Mouse (Mus musculus) stomach, postnatal 0 days (tissue): ENCODE measurements around the gene Col18a1. TPM values are rescaled to one million over a fixed set of nuclear protein-coding genes. Genes with fewer than 3 reads are reported as not detected.

ENCODE experiments used
- ATAC-seq: fragments of 200-750 bp; cut with Nextera tagmentation; 2 replicates; pipeline ENCODE4 v1.8.0; 2017; ENCODE audit not compliant: low FRiP score, low TSS enrichment
- DNase-seq: peaks from one replicate; pipeline ENCODE4 v3.0.0-alpha.2; 2016; ENCODE audit warnings: low spot score
- H3K27ac ChIP-seq: fragments of 300-500 bp; sonication (generic); replicated peaks from 2 replicates; pipeline ENCODE4 v1.5.1; 2014; ENCODE audit warnings: mild to moderate bottlenecking, control low read depth
- H3K27me3 ChIP-seq: fragments of 300-500 bp; sonication (generic); 2 replicates; pipeline ENCODE4 v1.6.1; 2014; ENCODE audit warnings: low read length; ENCODE audit not compliant: control insufficient read depth, insufficient read depth
- H3K36me3 ChIP-seq: fragments of 300-500 bp; sonication (generic); 2 replicates; pipeline ENCODE4 v1.6.1; 2014; ENCODE audit warnings: low read length, mixed read lengths; ENCODE audit not compliant: control insufficient read depth, insufficient read depth
- H3K4me1 ChIP-seq: fragments of 300-500 bp; sonication (generic); replicated peaks from 2 replicates; pipeline ENCODE4 v1.6.1; 2014; ENCODE audit warnings: antibody characterized with exemption; ENCODE audit not compliant: control insufficient read depth, insufficient read depth
- H3K4me2 ChIP-seq: fragments of 300-500 bp; sonication (generic); replicated peaks from 2 replicates; pipeline ENCODE4 v1.6.1; 2014; ENCODE audit warnings: low read depth, mild to moderate bottlenecking, control low read depth, moderate library complexity
- H3K4me3 ChIP-seq: fragments of 300-500 bp; sonication (generic); 2 replicates; pipeline ENCODE4 v1.5.1; 2014; ENCODE audit warnings: low read depth, low read length, control low read depth
- H3K9ac ChIP-seq: fragments of 300-500 bp; sonication (generic); 2 replicates; pipeline ENCODE4 v1.6.1; 2014; ENCODE audit warnings: mild to moderate bottlenecking, low read length, control low read depth, mixed read lengths
- H3K9me3 ChIP-seq: fragments of 300-500 bp; sonication (generic); 2 replicates; pipeline ENCODE4 v1.6.1; 2016; ENCODE audit warnings: low read length; ENCODE audit not compliant: control insufficient read depth
- CTCF ChIP-seq: IDR thresholded peaks from 2 replicates; pipeline ENCODE4 v1.5.1; 2016; ENCODE audit warnings: antibody characterized with exemption, low read depth, mild to moderate bottlenecking, moderate library complexity
- EP300 ChIP-seq: optimal IDR thresholded peaks from 2 replicates; pipeline ENCODE3; 2016; ENCODE audit warnings: antibody characterized with exemption
- WGBS: fragments of 180-500 bp; shearing (Covaris S2); extraction: QIAGEN DNeasy Blood & Tissue Kit; methylation state at CpG from one replicate; pipeline ENCODE4 v1.1.7; 2014; 5-methylcytosine and 5-hydroxymethylcytosine counted together
- polyA plus RNA-seq: library from polyadenylated mRNA; unstranded; fragments of >200 nt; fragmentation: Nextera tagmentation; extraction: Ambion mirVana; gene quantifications from 2 replicates; pipeline ENCODE4 v1.2.1, GENCODE M21; 2015

Gene Col18a1
- polyA plus RNA-seq, 1 experiment from 2014 or later = 26.3 TPM

DNA sequence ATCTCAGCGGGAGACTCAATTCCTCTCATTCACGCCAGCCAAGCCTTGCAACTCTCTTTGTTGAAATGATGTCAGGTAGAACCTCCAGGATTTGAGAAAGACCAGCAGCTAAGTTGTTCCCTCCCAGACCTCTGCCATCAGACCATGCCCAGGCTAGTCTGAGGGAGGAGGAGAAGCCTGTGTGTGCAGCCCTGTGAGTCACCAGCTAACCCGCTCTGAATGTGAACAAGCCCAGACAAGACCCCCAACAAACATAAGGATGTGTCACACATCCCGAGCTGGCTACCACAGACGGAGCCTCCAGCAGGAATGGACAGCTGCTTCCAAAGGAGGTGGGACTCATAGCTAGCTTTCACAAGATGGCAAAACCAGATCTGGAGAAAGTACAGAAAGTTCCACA is 35.6 kb upstream of the Col18a1 start:
- no peak for TF ChIP-seq CTCF
- no peak for TF ChIP-seq EP300
- Histone ChIP-seq H3K9me3 (no peaks in the 10 kb centered on the region), H3K36me3 (no peaks in the 10 kb centered on the region), H3K27ac (no peak overlapping the region), H3K4me1 (peaks cover 2% of the 10 kb centered on the region; the same call in 1 of the 2 replicates), H3K4me3 (no peak overlapping the region), H3K4me2 (no peak overlapping the region), H3K9ac (no peak overlapping the region), H3K27me3 (no peaks in the 10 kb centered on the region)
- ATAC-seq (peak; percentile 56; the same call in 1 of the 2 replicates), DNase-seq (no peak)
- WGBS = 45% methylated on average over 5 of the region's 5 CpGs

- ATAC-seq (no peak), DNase-seq (no peak)
- H3K9me3 ChIP-seq = no peaks in the 10 kb centered on the region
- no peaks in the 10 kb centered on the region for H3K27me3 ChIP-seq
- 73% methylated on average over 9 of the region's 9 CpGs for WGBS
- no peak overlapping the region for H3K27ac ChIP-seq
- TF ChIP-seq EP300 (no peak), CTCF (no peak)
- H3K36me3 ChIP-seq = no peaks in the 10 kb centered on the region
- no peaks in the 10 kb centered on the region for H3K4me1 ChIP-seq
- H3K9ac ChIP-seq = no peak overlapping the region
- no peak overlapping the region for H3K4me3 ChIP-seq
- H3K4me2 ChIP-seq = no peak overlapping the region
Measured at GRCm38 (mm10) chr10:77200295-77200694, 33.9 kb upstream of the Col18a1 start.

GRCm38 (mm10) chr10:77199229-77199628 is 32.9 kb upstream of the Col18a1 start:
- no peak overlapping the region for H3K4me3 ChIP-seq
- H3K36me3 ChIP-seq = no peaks in the 10 kb centered on the region
- DNase-seq (no peak), ATAC-seq (no peak)
- H3K27ac ChIP-seq = no peak overlapping the region
- TF ChIP-seq CTCF (no peak), EP300 (no peak)
- no peak overlapping the region for H3K4me2 ChIP-seq
- H3K4me1 ChIP-seq = no peaks in the 10 kb centered on the region
- WGBS = 80% methylated on average over 2 of the region's 2 CpGs
- no peaks in the 10 kb centered on the region for H3K9me3 ChIP-seq
- H3K27me3 ChIP-seq = no peaks in the 10 kb centered on the region
- no peak overlapping the region for H3K9ac ChIP-seq

DNA sequence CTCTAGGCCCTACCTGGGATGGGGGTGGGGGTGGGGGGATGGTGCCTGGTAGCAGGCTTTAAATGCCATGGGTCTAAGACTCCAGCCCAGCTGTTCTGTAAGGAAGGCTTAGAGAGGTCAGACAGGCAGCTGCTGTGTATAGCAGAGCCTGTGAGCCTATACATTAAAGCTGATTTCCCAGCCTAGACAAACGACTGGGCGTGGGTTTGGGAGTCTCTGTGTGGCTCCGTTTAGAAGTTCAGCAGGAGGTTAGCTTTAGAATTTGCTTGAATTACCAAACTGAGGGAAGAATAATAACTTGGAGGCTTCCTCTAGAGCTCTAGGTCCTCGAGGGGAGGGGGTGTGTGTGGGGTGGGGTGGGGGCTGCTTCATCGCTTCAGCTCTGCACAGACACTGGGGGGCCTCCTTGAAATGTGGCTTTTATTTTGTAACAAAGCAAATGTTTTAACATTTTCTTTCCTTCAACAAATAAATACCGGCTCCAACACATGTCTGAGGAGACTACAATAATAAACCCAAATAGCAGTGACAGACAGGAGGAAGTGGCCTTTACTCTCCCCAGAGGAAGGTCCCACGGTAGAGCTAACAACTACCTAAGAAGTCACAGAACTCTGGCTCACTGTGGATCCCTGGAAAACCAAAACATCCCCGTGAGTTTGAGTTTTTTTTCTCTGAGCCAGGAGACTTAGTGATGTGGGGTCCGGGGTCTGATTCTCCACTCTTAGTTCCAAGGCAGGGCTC is 31.3 kb upstream of the Col18a1 start:
- DNase-seq = no peak
- H3K27me3 ChIP-seq = no peaks in the 10 kb centered on the region
- H3K4me3 ChIP-seq = no peak overlapping the region
- no peaks in the 10 kb centered on the region for H3K4me1 ChIP-seq
- H3K9ac ChIP-seq = no peak overlapping the region
- no peaks in the 10 kb centered on the region for H3K36me3 ChIP-seq
- WGBS = 17% methylated on average over 9 of the region's 9 CpGs
- H3K27ac ChIP-seq = no peak overlapping the region
- H3K9me3 ChIP-seq = no peaks in the 10 kb centered on the region
- H3K4me2 ChIP-seq = no peak overlapping the region
- ATAC-seq = no peak
- TF ChIP-seq CTCF = no peak
- no peak for TF ChIP-seq EP300

DNA sequence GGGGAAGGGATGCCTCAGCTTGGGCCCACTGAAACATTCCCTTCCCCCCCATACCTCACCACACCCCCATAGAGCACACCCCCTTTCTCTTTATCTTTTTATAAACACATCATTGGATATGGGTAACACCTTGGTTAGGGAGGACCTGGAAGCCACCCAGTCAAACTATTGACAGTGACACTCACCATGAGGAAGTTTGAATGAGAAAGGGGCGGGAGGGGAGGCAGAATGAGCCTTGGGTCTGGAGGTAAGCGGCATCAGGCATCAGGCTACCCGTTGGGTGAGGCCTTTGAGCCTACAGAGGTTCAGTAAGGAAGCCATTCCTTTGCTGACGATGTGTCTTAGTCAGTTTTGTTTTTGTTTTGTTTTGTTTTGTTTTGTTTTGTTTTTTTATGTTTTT is 30.3 kb upstream of the Col18a1 start:
- Histone ChIP-seq H3K27me3 (no peaks in the 10 kb centered on the region), H3K4me1 (no peaks in the 10 kb centered on the region), H3K9ac (no peak overlapping the region), H3K27ac (no peak overlapping the region), H3K4me2 (no peak overlapping the region), H3K36me3 (no peaks in the 10 kb centered on the region), H3K9me3 (no peaks in the 10 kb centered on the region), H3K4me3 (no peak overlapping the region)
- DNase-seq (no peak), ATAC-seq (no peak)
- TF ChIP-seq EP300 = no peak
- no peak for TF ChIP-seq CTCF
- 78% methylated on average over 4 of the region's 4 CpGs for WGBS

DNA sequence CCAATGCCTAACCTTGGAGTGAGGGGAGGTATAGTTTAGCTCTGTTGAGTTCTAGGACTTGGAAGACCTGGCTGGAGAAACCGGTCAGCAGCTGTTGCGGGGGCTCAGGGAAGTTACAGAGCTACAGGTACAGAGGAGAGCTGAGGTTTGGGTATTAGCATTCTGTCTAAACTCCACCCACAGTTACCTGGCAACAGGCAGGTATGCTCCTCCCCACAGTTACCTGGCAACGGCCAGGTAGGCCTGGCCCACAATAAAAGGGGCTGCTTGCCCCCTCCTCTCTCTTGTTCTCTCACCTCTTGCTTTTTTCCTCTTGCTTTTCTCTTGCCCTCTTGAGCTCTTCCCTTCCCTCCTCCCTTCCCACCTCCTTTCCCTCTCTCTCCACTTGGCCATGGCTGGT is 29.8 kb upstream of the Col18a1 start:
- Histone ChIP-seq H3K4me3 (no peak overlapping the region), H3K9ac (no peak overlapping the region), H3K9me3 (no peaks in the 10 kb centered on the region), H3K27ac (no peak overlapping the region), H3K27me3 (no peaks in the 10 kb centered on the region), H3K4me1 (no peaks in the 10 kb centered on the region), H3K4me2 (no peak overlapping the region), H3K36me3 (no peaks in the 10 kb centered on the region)
- DNase-seq (no peak), ATAC-seq (no peak)
- TF ChIP-seq EP300 (no peak), CTCF (no peak)
- WGBS = 80% methylated on average over 3 of the region's 3 CpGs
